Mouse (Mus musculus): Measurements from ENCODE around the gene Slc16a3. TPM values are rescaled to one million over a fixed set of nuclear protein-coding genes. Genes with fewer than 3 reads are reported as not detected.
A peak's percentile ranks its signal among the peaks of the same experiment; 100 is the strongest.

Slc16a3 gene
- total RNA-seq (2021), result 1 to 10 TPM in 1 of 2 experiments, under 1 TPM in 1; 0.89 to 2.1 TPM
- long read RNA-seq, experiment 1, full-length matches to known transcripts, result 3 of 3 reads
- long read RNA-seq, experiment 1, partial matches to known transcripts, result 0 of 3 reads
- long read RNA-seq, experiment 1, other reads (novel, unspliced or antisense), result 0 of 3 reads
- long read RNA-seq, experiment 2, result 0 reads

- DNase-seq, result no peak
Observed at GRCm38 (mm10) chr11:120948328-120948727, at the start of gene Slc16a3. TSS of gene Slc16a3 (plus strand) at chr11:120948480.

GRCm38 (mm10) chr11:120900276-120901244, 47.7 kb upstream of the Slc16a3 start:
- DNase-seq, result no peak

- DNase-seq, result no peak
Observed at GRCm38 (mm10) chr11:120901729-120902486, 46.4 kb upstream of the Slc16a3 start.

GRCm38 (mm10) chr11:120902487-120903142, 45.7 kb upstream of the Slc16a3 start:
- DNase-seq, result peak; percentile 61 to 67

- DNase-seq, result peak; percentile 78 to 80
Observed at GRCm38 (mm10) chr11:120903159-120903850, 45.0 kb upstream of the Slc16a3 start.

- DNase-seq, result no peak
Observed at GRCm38 (mm10) chr11:120904561-120904960, 43.7 kb upstream of the Slc16a3 start.

- DNase-seq, result peak; percentile 79 to 89
Observed at GRCm38 (mm10) chr11:120905430-120905873, 42.8 kb upstream of the Slc16a3 start.

- DNase-seq, result no peak
Observed at GRCm38 (mm10) chr11:120913796-120914195, 34.5 kb upstream of the Slc16a3 start.

- no peak for DNase-seq
Observed at GRCm38 (mm10) chr11:120916477-120916876, 31.8 kb upstream of the Slc16a3 start.

GRCm38 (mm10) chr11:120917756-120918155, 30.5 kb upstream of the Slc16a3 start:
- no peak for DNase-seq

- DNase-seq, result no peak
Observed at GRCm38 (mm10) chr11:120922528-120922927, 25.8 kb upstream of the Slc16a3 start.

GRCm38 (mm10) chr11:120928468-120928867, 19.8 kb upstream of the Slc16a3 start:
- DNase-seq, result no peak

- no peak for DNase-seq
Observed at GRCm38 (mm10) chr11:120931479-120931878, 16.8 kb upstream of the Slc16a3 start.

GRCm38 (mm10) chr11:120932564-120933398, 15.5 kb upstream of the Slc16a3 start, which contains the start of gene Ccdc57:
TSS of gene Ccdc57 (minus strand) at chr11:120932872.
- peak; percentile 88 to 89 for DNase-seq

- DNase-seq, result no peak
Observed at GRCm38 (mm10) chr11:120937976-120938375, 10.3 kb upstream of the Slc16a3 start.

- DNase-seq, result no peak
Observed at GRCm38 (mm10) chr11:120938795-120939194, 9.5 kb upstream of the Slc16a3 start.

- no peak for DNase-seq
Observed at GRCm38 (mm10) chr11:120939712-120940341, 8.5 kb upstream of the Slc16a3 start.

- no peak for DNase-seq
Observed at GRCm38 (mm10) chr11:120940959-120941358, 7.3 kb upstream of the Slc16a3 start.

GRCm38 (mm10) chr11:120945266-120945665, 3.0 kb upstream of the Slc16a3 start:
- DNase-seq, result no peak

- DNase-seq, result no peak
Observed at GRCm38 (mm10) chr11:120945926-120946325, 2.4 kb upstream of the Slc16a3 start.
